Mouse (Mus musculus) liver, postnatal 0 days (tissue): Measurements from ENCODE around the gene Zfp414. TPM values are rescaled to one million over a fixed set of nuclear protein-coding genes. Genes with fewer than 3 reads are reported as not detected.
A peak's percentile ranks its signal among the peaks of the same experiment; 100 is the strongest.

Experiments
- ATAC-seq: fragments of 200-750 bp; cut with Nextera tagmentation; 2 replicates; pipeline ENCODE4 v1.8.0; 2017; ENCODE audit warnings: mild to moderate bottlenecking, moderate library complexity
- DNase-seq: peaks from one replicate; pipeline ENCODE4 v3.0.0-alpha.2; 2016
- H3K27ac ChIP-seq: fragments of 300-500 bp; sonication (generic); 2 replicates; pipeline ENCODE4 v1.5.1; 2014; ENCODE audit warnings: antibody characterized with exemption, moderate library complexity, mild to moderate bottlenecking, low read depth
- H3K27me3 ChIP-seq: fragments of 300-500 bp; sonication (generic); 2 replicates; pipeline ENCODE4 v1.6.1; 2014; ENCODE audit warnings: low read length, control low read depth, mixed read lengths; ENCODE audit not compliant: insufficient read depth
- H3K36me3 ChIP-seq: fragments of 300-500 bp; sonication (generic); replicated peaks from 2 replicates; pipeline ENCODE4 v1.6.1; 2014; ENCODE audit warnings: mild to moderate bottlenecking, control low read depth, low read length, moderate library complexity, mixed read lengths; ENCODE audit not compliant: insufficient read depth
- H3K4me1 ChIP-seq: fragments of 300-500 bp; sonication (generic); 2 replicates; pipeline ENCODE4 v1.6.1; 2014; ENCODE audit warnings: antibody characterized with exemption, mild to moderate bottlenecking, control low read depth; ENCODE audit not compliant: insufficient read depth
- H3K4me2 ChIP-seq: fragments of 300-500 bp; sonication (generic); 2 replicates; pipeline ENCODE4 v1.6.1; 2014; ENCODE audit warnings: low read depth, mild to moderate bottlenecking, low read length, moderate library complexity, mixed read lengths
- H3K4me3 ChIP-seq: fragments of 300-500 bp; sonication (generic); 2 replicates; pipeline ENCODE4 v1.5.1; 2014; ENCODE audit warnings: low read depth, low read length
- H3K9ac ChIP-seq: fragments of 300-500 bp; sonication (generic); replicated peaks from 2 replicates; pipeline ENCODE4 v1.6.1; 2014; ENCODE audit warnings: mild to moderate bottlenecking, moderate library complexity
- H3K9me3 ChIP-seq: fragments of 300-500 bp; sonication (generic); 2 replicates; pipeline ENCODE4 v1.6.1; 2016; ENCODE audit warnings: mild to moderate bottlenecking, control low read depth, low read length, mixed read lengths
- CTCF ChIP-seq: sonication (generic); IDR thresholded peaks from 2 replicates; pipeline ENCODE4 v1.5.1; 2016; ENCODE audit warnings: antibody characterized with exemption, low read depth
- EP300 ChIP-seq: IDR thresholded peaks from 2 replicates; pipeline ENCODE4 v1.6.1; 2016; ENCODE audit warnings: antibody characterized with exemption, low read depth, mild to moderate bottlenecking
- WGBS: fragments of 180-500 bp; shearing (Covaris S2); extraction: QIAGEN DNeasy Blood & Tissue Kit; methylation state at CpG from one replicate; pipeline ENCODE4 v1.1.7; 2014; ENCODE audit not compliant: insufficient replicate concordance; 5-methylcytosine and 5-hydroxymethylcytosine counted together
- polyA plus RNA-seq: library from polyadenylated mRNA; unstranded; fragments of >200 nt; fragmentation: Nextera tagmentation; extraction: Ambion mirVana; gene quantifications from 2 replicates; pipeline ENCODE4 v1.2.1, GENCODE M21; 2015

Zfp414 gene
- 13.7 and 14.3 TPM in 2 replicates for polyA plus RNA-seq

- Histone ChIP-seq H3K27ac (peak within 1 kb of the TSS; percentile 97), H3K4me1 (peaks cover 17% of the 10 kb centered on the region), H3K27me3 (no peaks in the 10 kb centered on the region), H3K36me3 (peaks cover 10% of the 10 kb centered on the region), H3K4me3 (peak within 1 kb of the TSS; percentile 81), H3K9me3 (no peaks in the 10 kb centered on the region), H3K4me2 (peak within 1 kb of the TSS; percentile 90), H3K9ac (peak within 1 kb of the TSS; percentile 74)
- TF ChIP-seq CTCF = 0 out of 2 replicates have a peak, but pooled peaks have one; percentile 14
- peak; percentile 66 for TF ChIP-seq EP300
- ATAC-seq (peak; percentile 98), DNase-seq (peak; percentile 96)
- WGBS = 3% methylated on average over 35 of the region's 35 CpGs
Observed at GRCm38 (mm10) chr17:33628621-33629486, at the start of gene Zfp414. TSS of gene Zfp414 (plus strand) at chr17:33629090.

- 81% methylated on average over 4 of the region's 4 CpGs for WGBS
- Histone ChIP-seq H3K4me1 (no peaks in the 10 kb centered on the region), H3K27ac (no peak overlapping the region), H3K4me3 (no peak overlapping the region), H3K9ac (no peak overlapping the region), H3K9me3 (no peaks in the 10 kb centered on the region), H3K27me3 (no peaks in the 10 kb centered on the region), H3K36me3 (no peaks in the 10 kb centered on the region; the same call in 1 of the 2 replicates), H3K4me2 (no peak overlapping the region)
- TF ChIP-seq EP300 (no peak), CTCF (no peak)
- DNase-seq (no peak), ATAC-seq (no peak)
Observed at GRCm38 (mm10) chr17:33584061-33584460, 44.8 kb upstream of the Zfp414 start.

- DNase-seq (no peak), ATAC-seq (no peak)
- Histone ChIP-seq H3K4me2 (no peak overlapping the region), H3K4me3 (no peak overlapping the region), H3K9me3 (no peaks in the 10 kb centered on the region), H3K36me3 (no peaks in the 10 kb centered on the region; the same call in 1 of the 2 replicates), H3K27ac (no peak overlapping the region), H3K27me3 (no peaks in the 10 kb centered on the region), H3K9ac (no peak overlapping the region), H3K4me1 (no peaks in the 10 kb centered on the region)
- TF ChIP-seq CTCF (no peak), EP300 (no peak)
- 69% methylated on average over 17 of the region's 17 CpGs for WGBS
Observed at GRCm38 (mm10) chr17:33586011-33586410, 42.9 kb upstream of the Zfp414 start.

DNA sequence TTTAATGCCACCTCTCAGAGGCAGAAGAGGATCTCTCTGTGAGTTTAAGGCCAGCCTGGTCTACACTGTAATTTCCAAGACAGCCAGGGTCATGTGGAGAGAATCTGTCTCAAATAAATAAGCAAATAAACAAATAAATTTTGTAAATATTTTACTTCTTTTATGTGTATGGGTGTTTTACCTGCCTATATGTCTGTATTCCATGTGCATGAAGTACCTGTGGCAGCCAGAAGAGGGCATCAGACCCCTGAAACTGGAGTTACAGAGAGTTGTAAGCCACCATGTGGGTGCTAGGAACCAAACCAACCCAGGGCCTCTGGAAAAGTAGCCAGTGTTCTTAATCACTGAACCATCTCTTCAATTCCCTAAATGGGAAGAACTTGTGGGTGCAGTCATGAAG lies 31.6 kb upstream of the Zfp414 start:
- H3K4me2 ChIP-seq = no peak overlapping the region
- TF ChIP-seq EP300 = no peak
- TF ChIP-seq CTCF = peak; percentile 49
- ATAC-seq = no peak
- no peak overlapping the region for H3K4me3 ChIP-seq
- H3K9me3 ChIP-seq = peaks cover 3% of the 10 kb centered on the region; the same call in 1 of the 2 replicates
- H3K4me1 ChIP-seq = no peaks in the 10 kb centered on the region
- no peaks in the 10 kb centered on the region for H3K36me3 ChIP-seq
- DNase-seq = no peak
- H3K9ac ChIP-seq = no peak overlapping the region
- no peaks in the 10 kb centered on the region for H3K27me3 ChIP-seq
- no peak overlapping the region for H3K27ac ChIP-seq

DNA sequence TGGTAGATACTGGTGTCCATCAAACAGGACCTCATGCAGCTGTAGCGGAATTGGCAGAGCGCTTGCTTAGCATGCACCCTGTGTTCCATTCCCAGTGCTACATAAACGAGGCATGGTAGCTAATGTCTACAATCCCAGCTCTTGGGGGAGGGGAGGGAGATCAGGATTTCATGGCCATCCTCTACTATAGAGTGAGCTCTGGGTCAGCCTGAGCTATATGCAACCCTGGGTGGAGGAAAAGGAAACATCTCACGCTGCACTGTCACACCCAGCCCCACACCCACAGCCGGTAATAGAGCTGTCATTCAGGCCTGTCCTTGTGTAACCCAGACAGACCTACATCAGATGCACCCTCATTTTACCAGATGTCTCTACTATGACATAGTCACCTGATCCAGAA lies 30.4 kb upstream of the Zfp414 start:
- H3K9me3 ChIP-seq = peaks cover 3% of the 10 kb centered on the region; the same call in 1 of the 2 replicates
- no peak overlapping the region for H3K4me3 ChIP-seq
- DNase-seq (no peak), ATAC-seq (no peak)
- no peaks in the 10 kb centered on the region for H3K4me1 ChIP-seq
- H3K36me3 ChIP-seq = no peaks in the 10 kb centered on the region
- 85% methylated on average over 5 of the region's 5 CpGs for WGBS
- H3K27me3 ChIP-seq = no peaks in the 10 kb centered on the region
- no peak overlapping the region for H3K27ac ChIP-seq
- H3K4me2 ChIP-seq = no peak overlapping the region
- H3K9ac ChIP-seq = no peak overlapping the region
- TF ChIP-seq CTCF (no peak), EP300 (no peak)

DNA sequence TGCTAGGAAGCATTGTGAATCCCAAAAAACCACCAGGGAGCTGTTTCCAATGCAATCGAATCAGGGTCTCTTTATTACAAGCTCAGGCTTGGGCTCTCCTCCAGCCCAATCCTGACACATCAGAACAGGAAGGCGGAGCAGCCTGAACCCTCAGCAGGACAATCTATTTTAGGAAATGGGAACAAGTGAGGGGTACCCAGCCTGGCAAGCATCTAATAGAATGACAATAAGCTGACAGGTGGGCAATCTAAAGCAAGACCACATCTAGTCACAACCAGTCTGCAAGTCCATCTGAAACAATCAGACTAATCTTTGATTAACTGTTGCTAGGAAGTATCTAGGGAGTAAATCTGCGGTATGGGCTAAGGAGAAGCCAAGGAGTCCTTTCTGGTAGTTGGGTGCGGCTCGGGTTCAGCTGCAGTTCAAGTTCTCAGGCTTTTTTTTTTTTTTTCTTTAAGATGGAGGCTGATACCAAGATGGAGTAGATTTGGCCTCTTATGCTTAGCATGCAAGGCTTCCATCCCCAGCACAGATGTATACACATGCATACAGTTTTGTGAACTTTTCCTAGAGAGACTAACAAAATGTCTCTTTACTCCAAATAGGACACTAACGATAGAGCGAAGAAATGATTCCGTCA lies 28.9 kb upstream of the Zfp414 start:
- 82% methylated on average over 8 of the region's 8 CpGs for WGBS
- no peaks in the 10 kb centered on the region for H3K4me1 ChIP-seq
- no peak overlapping the region for H3K4me2 ChIP-seq
- no peaks in the 10 kb centered on the region for H3K27me3 ChIP-seq
- H3K4me3 ChIP-seq = no peak overlapping the region
- peaks cover 3% of the 10 kb centered on the region; the same call in 1 of the 2 replicates for H3K9me3 ChIP-seq
- no peak overlapping the region for H3K27ac ChIP-seq
- H3K36me3 ChIP-seq = no peaks in the 10 kb centered on the region
- no peak overlapping the region for H3K9ac ChIP-seq
- TF ChIP-seq EP300 = no peak
- TF ChIP-seq CTCF = no peak
- no peak for DNase-seq
- no peak for ATAC-seq
